Mouse (Mus musculus) C2C12 (cell line): ENCODE results near the gene Adarb2. TPM values are rescaled to one million over a fixed set of nuclear protein-coding genes. Genes with fewer than 3 reads are reported as not detected.

Experiments
- H3K27me3 ChIP-seq: one replicate; pipeline ENCODE4 v1.6.1; 2011; ENCODE audit not compliant: control insufficient read depth, insufficient read depth, insufficient read length
- H3K36me3 ChIP-seq: one replicate; pipeline ENCODE4 v1.6.1; 2011; ENCODE audit not compliant: control insufficient read depth, insufficient read depth
- H3K4me3 ChIP-seq: one replicate; pipeline ENCODE4 v1.5.1; 2011; ENCODE audit warnings: mild to moderate bottlenecking, control low read depth; ENCODE audit not compliant: poor library complexity, insufficient read depth, severe bottlenecking
- H3K79me2 ChIP-seq: one replicate; pipeline ENCODE4 v1.6.1; 2011; ENCODE audit not compliant: control insufficient read depth, insufficient read depth
- H3K79me3 ChIP-seq: one replicate; pipeline ENCODE4 v1.6.1; 2011; ENCODE audit warnings: low read depth, control low read depth
- H3ac ChIP-seq: one replicate; pipeline ENCODE3; 2011; ENCODE audit warnings: low read depth; ENCODE audit not compliant: control insufficient read depth, insufficient read length
- CEBPB ChIP-seq: IDR thresholded peaks from one replicate; pipeline ENCODE4 v1.6.1; 2011; ENCODE audit warnings: low read depth, mild to moderate bottlenecking, control low read depth, moderate library complexity
- CTCF ChIP-seq: IDR thresholded peaks from one replicate; pipeline ENCODE4 v1.5.1; 2011; ENCODE audit not compliant: control insufficient read depth, insufficient read depth, insufficient read length
- FOSL1 ChIP-seq: IDR thresholded peaks from one replicate; pipeline ENCODE4 v1.8.0; 2011; ENCODE audit warnings: mild to moderate bottlenecking, low read length; ENCODE audit not compliant: poor library complexity, insufficient read depth, severe bottlenecking
- MAX ChIP-seq: IDR thresholded peaks from one replicate; pipeline ENCODE4 v1.6.1; 2011; ENCODE audit warnings: mild to moderate bottlenecking, control low read depth
- MYOD1 ChIP-seq: IDR thresholded peaks from one replicate; pipeline ENCODE4 v1.6.1; 2011; ENCODE audit warnings: low read depth; ENCODE audit not compliant: control insufficient read depth, insufficient read length
- MYOG ChIP-seq: IDR thresholded peaks from one replicate; pipeline ENCODE4 v1.6.1; 2011; ENCODE audit not compliant: control insufficient read depth, insufficient read length; ENCODE audit errors: extremely low read depth
- USF1 ChIP-seq: IDR thresholded peaks from one replicate; pipeline ENCODE4 v1.6.1; 2011; ENCODE audit warnings: low read depth, mild to moderate bottlenecking, control low read depth, moderate library complexity
- polyA plus RNA-seq: library from polyadenylated mRNA; unstranded; fragments of >200 nt; fragmentation: generic; extraction: Trizol; gene quantifications from one replicate; pipeline ENCODE4 v1.2.1, GENCODE M21; 2012; ENCODE audit warnings: missing spikeins

Gene Adarb2
- polyA plus RNA-seq, 1 experiment = 0.01 TPM

GRCm38 (mm10) chr13:8664615-8665240 is 462.1 kb downstream of the Adarb2 start:
- Histone ChIP-seq H3K36me3 (no peaks in the 10 kb centered on the region), H3ac (no peak overlapping the region), H3K4me3 (no peak overlapping the region), H3K79me3 (no peaks in the 10 kb centered on the region), H3K27me3 (no peaks in the 10 kb centered on the region), H3K79me2 (no peaks in the 10 kb centered on the region)
- TF ChIP-seq MYOG (no peak), FOSL1 (no peak), CEBPB (no peak), USF1 (no peak), CTCF (no peak), MAX (no peak)

- H3ac ChIP-seq = no peak overlapping the region
- TF ChIP-seq FOSL1 (no peak), CEBPB (no peak), USF1 (no peak), MAX (no peak), MYOD1 (no peak), CTCF (no peak), MYOG (no peak)
Observed at GRCm38 (mm10) chr13:8677174-8677573, 474.5 kb downstream of the Adarb2 start.

GRCm38 (mm10) chr13:8680470-8681129 is 477.9 kb downstream of the Adarb2 start:
- H3K36me3 ChIP-seq = no peaks in the 10 kb centered on the region
- no peak overlapping the region for H3K4me3 ChIP-seq
- peaks cover 9% of the 10 kb centered on the region for H3K27me3 ChIP-seq
- TF ChIP-seq MYOD1 (no peak), MYOG (no peak), USF1 (no peak), FOSL1 (no peak), MAX (no peak), CTCF (no peak), CEBPB (no peak)
- H3ac ChIP-seq = no peak overlapping the region
- no peaks in the 10 kb centered on the region for H3K79me3 ChIP-seq
- H3K79me2 ChIP-seq = no peaks in the 10 kb centered on the region

More at GRCm38 (mm10) chr13:8677174-8677573, 474.5 kb downstream of the Adarb2 start:
- peaks cover 9% of the 10 kb centered on the region for H3K27me3 ChIP-seq
- no peaks in the 10 kb centered on the region for H3K79me2 ChIP-seq
- no peaks in the 10 kb centered on the region for H3K79me3 ChIP-seq
- no peak overlapping the region for H3K4me3 ChIP-seq
- H3K36me3 ChIP-seq = no peaks in the 10 kb centered on the region

- Histone ChIP-seq H3K79me3 (no peaks in the 10 kb centered on the region), H3K36me3 (no peaks in the 10 kb centered on the region), H3K4me3 (no peak overlapping the region), H3K27me3 (peaks cover 3% of the 10 kb centered on the region), H3ac (no peak overlapping the region), H3K79me2 (no peaks in the 10 kb centered on the region)
- TF ChIP-seq MAX (no peak), FOSL1 (no peak), CEBPB (no peak)
Observed at GRCm38 (mm10) chr13:8691448-8691847, 488.8 kb downstream of the Adarb2 start.

GRCm38 (mm10) chr13:8692787-8693186 is 490.1 kb downstream of the Adarb2 start:
- H3ac ChIP-seq = no peak overlapping the region
- H3K27me3 ChIP-seq = peaks cover 3% of the 10 kb centered on the region
- TF ChIP-seq USF1 = no peak
- TF ChIP-seq FOSL1 = no peak
- TF ChIP-seq CEBPB = no peak
- TF ChIP-seq MYOG = no peak
- TF ChIP-seq MAX = no peak
- no peak for TF ChIP-seq CTCF
- no peak for TF ChIP-seq MYOD1
- no peaks in the 10 kb centered on the region for H3K79me3 ChIP-seq
- H3K79me2 ChIP-seq = no peaks in the 10 kb centered on the region
- no peak overlapping the region for H3K4me3 ChIP-seq
- H3K36me3 ChIP-seq = no peaks in the 10 kb centered on the region

- Histone ChIP-seq H3K79me3 (no peaks in the 10 kb centered on the region), H3ac (no peak overlapping the region)
Observed at GRCm38 (mm10) chr13:8698451-8698850, 495.8 kb downstream of the Adarb2 start.

More at GRCm38 (mm10) chr13:8698451-8698850, 495.8 kb downstream of the Adarb2 start:
- H3K27me3 ChIP-seq = no peaks in the 10 kb centered on the region
- no peak for TF ChIP-seq USF1
- TF ChIP-seq MYOD1 = no peak
- no peak for TF ChIP-seq MAX
- no peak for TF ChIP-seq CEBPB
- no peak for TF ChIP-seq CTCF
- TF ChIP-seq FOSL1 = no peak
- no peak for TF ChIP-seq MYOG
- no peak overlapping the region for H3K4me3 ChIP-seq
- no peaks in the 10 kb centered on the region for H3K79me2 ChIP-seq
- no peaks in the 10 kb centered on the region for H3K36me3 ChIP-seq
